Mouse (Mus musculus): ENCODE results near the gene Csf2rb2.
"Not testable (repeated sequence)": the region's sequence is repeated elsewhere in the genome, so short reads cannot be mapped to it uniquely, and the experiment has no call there.

Gene Csf2rb2

DNA sequence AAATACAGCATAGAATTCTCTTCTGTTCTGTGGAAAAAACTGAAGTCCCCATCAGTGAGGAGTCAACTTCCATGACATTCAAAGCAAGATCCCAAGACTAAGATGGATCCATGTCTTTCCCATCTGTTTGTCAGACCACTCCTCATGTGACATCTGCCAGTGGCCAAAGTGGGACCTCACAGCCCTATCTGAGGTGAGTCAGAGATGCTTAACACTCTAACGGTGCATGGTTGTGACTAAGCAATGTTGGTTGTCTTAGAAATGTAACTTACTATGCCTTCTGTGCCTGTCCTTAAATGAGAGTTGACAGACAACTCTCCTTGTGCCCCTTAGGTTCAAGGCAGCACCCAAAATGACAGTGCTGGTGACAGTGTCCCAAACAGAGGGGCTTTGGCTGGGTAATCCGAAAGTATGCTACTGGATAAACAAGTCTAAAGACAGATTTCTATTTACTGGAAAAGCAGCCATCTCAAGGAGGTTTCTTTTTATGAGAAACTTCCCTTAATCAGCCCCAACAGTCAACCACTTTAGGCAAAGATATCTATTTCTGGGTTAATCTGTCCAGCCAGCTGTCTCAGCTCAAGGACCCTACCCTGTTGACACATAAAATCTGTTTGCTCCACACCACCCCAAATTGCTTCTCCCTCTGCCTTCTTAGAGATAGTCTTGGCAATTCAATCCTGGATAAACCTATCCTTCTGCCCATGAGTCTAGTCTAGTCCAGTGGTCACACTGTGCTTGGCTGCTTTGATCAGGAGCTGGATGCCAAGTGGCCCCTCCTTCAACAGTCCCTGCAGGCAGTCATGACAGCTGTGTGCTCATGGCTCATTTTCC lies 13.0 kb upstream of the Csf2rb2 start:
- DNase-seq (ENCODE audit: low spot score): not testable (repeated sequence)

DNA sequence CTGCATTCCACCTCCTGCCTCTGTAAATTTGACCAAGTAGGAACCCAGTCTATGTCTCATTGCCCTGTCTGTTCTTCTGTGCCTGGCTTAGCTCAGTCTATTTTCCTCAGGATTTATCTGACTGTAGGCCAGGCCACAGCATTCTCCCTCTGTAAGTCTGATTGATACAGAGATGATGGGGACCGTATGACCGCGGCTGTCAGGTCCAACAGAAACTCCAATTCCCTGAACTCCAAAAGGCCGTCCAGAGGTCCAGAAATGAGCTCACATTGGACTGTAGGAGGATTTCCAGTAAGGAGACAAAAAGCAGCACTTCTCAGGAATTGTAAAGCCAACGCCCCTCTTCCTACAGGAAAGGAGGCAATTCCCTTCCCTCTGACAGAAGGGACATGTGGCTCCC lies 8.1 kb upstream of the Csf2rb2 start:
- not testable (repeated sequence) for DNase-seq (ENCODE audit: low spot score)

DNA sequence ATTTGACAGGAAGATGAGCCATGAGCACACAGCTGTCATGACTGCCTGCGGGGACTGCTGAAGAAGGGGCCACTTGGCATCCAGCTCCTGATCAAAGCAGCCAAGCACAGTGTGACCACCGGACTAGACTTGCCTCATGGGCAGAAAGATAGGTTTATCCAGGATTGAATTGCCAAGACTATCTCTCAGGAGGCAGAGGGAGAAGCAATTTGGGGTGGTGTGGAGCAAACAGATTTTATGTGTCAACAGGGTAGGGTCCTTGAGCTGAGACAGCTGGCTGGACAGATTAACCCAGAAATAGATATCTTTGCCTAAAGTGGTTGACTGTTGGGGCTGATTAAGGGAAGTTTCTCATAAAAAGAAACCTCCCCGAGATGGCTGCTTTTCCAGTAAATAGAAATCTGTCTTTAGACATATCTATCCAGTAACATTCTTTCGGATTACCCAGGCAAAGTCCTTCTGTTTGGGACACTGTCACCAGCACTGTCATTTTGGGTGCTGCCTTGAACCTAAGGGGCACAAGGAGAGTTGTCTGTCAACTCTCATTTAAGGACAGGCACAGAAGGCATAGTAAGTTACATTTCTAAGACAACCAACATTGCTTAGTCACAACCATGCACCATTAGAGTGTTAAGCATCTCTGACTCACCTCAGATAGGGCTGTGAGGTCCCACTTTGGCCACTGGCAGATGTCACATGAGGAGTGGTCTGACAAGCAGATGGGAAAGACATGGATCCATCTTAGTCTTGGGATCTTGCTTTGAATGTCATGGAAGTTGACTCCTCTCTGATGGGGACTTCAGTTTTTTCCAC lies 7.1 kb upstream of the Csf2rb2 start:
- not testable (repeated sequence) for DNase-seq (ENCODE audit: low spot score)

DNA sequence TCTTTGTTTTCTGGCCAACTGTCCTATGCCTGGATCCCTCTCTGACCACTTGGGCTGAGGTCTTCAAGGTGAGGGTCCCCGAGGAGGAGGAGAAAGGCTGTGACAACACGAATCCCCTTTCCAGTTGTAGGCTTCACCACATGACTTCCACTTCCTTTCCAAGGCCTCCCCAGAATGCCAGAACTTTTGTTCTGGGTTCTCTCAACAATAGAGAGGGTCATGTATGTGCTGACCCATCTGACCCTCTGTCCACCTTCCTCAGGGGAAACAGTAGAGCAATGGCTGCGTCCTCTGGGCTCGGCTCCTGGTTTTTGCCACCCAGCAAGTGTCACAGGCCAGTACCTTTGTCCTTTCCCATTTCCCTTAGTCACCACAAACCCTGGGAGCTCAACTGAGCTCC lies 5.5 kb upstream of the Csf2rb2 start:
- no peak for DNase-seq (ENCODE audit: low spot score)

DNA sequence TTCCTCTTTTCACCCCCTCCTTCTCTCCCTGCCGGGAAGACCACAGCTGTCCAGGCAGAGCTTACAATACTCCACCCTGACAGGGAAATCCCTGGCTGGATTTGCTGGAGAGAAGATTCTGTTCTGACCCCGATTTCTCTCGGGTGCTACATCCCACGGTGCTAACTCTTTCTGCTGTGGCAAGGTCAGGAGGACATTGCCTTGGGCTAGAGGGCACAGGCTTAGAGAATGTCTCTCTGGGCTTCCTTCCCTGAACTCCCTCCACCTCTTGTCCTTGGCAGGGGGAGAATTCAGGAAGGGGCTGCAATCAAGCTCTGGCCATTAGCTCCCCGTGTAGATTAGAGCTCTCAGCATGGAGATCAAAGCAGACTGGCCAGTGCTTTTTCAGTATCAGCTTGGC lies 4.3 kb upstream of the Csf2rb2 start:
- no peak for DNase-seq (ENCODE audit: low spot score)

DNA sequence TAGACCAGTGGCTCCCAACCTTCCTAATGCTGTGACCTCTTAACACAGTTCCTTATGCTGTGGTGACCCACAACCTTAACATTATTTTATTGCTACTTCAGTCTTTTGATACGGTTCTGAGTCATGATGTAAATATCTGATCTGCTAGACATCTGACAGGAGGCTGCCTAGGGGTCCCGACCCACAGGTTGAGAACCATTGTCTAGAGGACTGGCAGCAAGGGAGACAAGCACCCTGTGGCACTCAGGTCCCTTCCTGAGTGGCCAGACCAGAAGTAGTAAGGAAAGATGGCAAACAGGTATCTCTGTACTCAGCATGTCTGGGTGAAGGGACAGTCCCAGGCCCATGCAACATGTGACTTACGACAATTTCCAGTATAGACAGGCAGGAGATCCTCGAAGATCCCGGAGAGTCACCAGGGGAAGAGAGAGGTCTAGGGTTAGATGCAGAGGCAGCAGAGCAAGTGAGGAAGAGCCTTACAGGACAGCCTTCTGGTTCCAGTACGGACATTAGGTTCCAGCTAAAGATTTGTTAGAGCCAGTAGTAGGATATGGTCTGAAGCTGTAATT lies 1.8 kb downstream of the Csf2rb2 start:
- DNase-seq (ENCODE audit: low spot score): no peak

DNA sequence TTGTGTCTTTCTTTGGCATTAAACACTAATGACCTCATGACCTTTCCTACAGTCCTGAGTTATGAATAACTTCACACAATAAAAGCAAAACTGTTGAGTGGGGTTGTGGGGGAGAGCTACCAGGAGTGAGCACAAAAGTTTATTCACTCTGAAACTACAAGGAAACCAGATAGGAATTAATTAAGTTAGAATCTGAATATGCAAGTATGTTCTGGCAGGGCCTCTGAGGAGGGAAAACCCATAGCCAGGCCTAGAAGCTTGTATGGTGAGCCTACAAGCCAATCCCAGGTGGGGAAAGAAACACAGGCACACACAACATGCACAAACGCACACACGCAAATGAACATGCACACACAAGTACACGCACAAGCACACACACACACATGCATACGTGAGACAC lies 2.8 kb downstream of the Csf2rb2 start:
- no peak for DNase-seq (ENCODE audit: low spot score)

DNA sequence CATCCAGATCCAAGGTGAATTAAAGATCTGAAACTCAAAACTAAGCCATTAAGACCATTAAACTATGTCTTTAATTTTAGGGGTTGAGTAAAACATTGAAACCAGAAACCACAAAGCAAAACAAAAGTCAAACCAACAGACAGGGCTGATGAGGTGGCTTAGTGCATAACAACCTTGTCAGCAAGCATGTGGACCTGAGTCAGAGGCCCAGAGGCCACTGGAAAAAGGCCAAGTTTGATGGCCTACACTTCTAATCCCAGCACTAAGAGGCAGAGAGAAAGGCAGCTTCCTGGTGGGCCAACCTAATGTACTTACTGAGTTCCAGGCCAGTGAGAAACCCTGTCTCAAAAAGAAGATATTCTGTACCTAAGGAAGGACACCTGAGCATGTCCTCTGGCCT lies 4.7 kb downstream of the Csf2rb2 start:
- no peak for DNase-seq (ENCODE audit: low spot score)

DNA sequence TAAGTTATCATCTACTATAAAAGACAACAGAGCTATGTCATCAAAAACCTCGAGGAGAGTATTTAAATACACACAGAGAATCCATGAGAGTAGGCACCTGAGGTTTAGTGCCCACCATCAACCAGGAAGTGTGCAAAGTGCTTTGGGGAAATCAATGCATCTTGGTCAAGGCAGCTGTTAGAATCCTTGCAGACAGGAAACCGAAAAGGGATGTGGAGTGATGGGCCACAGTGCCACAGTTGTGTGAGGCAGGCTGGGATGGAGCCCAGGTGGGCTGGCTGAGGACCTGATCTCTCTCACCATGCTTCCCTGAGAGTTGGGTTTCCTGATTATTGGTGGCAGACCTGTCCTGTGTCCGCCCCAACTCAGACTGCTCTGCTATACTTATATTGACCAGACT lies 5.9 kb downstream of the Csf2rb2 start:
- no peak for DNase-seq (ENCODE audit: low spot score)

DNA sequence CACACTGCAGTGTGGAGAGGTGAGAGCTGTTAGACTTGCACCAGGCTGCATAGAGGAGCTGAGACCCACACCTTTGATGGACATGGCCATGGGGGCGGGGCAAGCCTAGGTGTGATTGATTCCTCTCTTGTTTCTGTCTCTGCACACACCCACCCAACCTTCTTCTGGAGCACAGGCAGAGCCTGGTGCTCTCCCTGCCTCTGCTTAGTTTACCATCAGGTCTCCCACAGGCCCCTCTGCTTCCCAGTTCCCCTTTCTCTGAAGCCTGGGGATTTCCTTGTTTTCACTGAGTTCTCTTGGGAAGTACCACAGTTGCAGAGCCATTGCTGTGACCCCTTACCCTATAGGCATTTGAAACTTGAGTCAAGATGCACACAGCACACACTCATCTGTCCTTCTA lies 7.0 kb downstream of the Csf2rb2 start:
- no peak for DNase-seq (ENCODE audit: low spot score)

DNA sequence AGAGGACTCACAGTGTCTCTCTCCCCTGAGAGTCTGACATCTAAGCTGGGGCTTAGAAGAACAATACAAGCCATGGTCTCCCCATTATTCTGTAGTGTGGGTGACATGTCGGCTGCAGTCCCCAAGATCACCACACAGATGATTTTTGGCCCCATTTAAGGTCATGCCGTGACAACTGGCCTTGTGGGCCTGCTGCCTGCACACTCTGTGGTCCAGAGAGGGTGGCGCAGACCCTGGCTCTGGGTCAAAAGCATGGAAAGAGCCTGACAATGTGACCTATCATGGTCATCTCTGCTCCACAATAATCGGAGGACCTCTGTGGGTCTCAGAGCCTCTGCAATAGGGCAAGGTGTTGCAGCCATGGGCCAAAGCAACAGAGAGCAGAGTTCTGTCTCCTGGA lies 11.8 kb downstream of the Csf2rb2 start:
- DNase-seq (ENCODE audit: low spot score): no peak

DNA sequence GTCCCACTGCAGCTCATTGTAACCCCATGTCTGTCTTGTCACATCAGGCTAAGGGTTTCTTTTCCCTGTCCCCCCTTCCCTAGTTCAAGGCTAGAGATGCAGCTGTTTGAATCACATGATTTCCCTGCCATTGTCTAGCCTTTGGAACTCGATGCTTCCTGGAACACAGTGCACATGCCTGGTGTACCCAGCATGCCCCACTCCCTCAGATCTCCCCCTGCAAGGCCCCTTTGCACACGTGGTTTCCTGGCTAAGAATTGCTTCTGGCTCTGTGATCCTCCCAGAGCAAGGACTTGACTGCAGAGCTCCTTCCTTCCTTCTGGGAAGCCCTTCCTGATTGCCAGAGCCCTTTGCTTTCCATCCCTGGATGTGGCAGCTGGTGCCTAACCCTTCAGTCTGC lies 12.3 kb downstream of the Csf2rb2 start:
- DNase-seq (ENCODE audit: low spot score): not testable (repeated sequence)

DNA sequence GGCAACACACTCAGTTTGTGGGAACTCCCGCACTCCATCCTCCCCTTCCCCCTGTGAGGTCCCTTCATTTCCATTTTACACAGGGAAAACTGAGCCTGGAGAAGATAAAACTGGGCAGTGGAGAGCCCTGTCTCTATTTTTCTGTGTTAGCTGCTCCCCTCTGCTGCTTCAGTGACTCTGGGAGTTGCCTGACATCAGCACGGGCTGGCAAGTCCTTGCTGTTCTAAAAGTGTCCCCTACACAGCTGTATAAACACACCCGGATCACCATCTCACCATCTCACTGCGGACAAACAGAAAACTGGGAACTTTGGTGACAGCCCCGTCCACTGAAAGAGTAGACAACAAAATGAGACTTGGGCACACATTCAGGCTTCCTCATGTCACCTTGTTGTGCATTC lies 15.7 kb downstream of the Csf2rb2 start:
- not testable (repeated sequence) for DNase-seq (ENCODE audit: low spot score)

DNA sequence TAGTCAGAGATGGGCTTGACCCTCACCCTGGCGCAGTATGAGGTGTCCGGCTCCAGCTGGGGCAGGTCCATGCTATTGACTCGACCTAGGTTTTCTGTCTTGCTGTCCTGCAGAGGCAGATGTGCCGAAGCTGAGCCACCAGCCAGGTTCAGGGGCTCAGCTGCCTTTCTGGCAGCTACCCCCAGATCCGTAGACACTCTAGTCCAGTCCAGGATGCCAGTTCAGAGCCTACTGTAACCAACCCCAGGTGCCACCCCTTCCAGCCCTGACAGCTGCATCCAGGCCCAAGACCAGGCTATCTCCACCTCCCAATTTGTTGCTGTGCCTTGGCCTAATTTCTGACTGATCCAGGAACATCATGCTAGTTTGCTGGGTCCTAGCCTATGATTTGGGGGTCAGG lies 17.6 kb downstream of the Csf2rb2 start:
- no peak for DNase-seq (ENCODE audit: low spot score)

DNA sequence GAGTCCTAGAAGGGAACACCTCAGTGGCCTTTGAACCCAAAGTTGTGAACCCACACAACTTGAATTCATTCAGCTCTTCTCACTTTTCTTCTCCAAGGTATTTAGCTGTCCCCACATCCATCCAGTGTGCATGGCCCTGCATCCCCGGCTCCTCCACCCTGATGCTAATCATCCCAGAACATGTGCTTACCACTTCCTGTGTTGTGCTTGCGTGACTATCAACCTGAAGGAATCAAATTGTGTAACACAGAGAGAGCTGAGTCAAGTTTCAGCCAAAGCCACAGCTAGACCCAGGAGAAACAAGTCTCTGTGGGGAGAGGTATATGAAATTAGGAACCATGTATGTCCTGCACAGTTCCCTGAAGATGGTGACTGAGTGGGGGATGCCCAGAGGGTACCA lies 27.2 kb downstream of the Csf2rb2 start:
- DNase-seq (ENCODE audit: low spot score): no peak

DNA sequence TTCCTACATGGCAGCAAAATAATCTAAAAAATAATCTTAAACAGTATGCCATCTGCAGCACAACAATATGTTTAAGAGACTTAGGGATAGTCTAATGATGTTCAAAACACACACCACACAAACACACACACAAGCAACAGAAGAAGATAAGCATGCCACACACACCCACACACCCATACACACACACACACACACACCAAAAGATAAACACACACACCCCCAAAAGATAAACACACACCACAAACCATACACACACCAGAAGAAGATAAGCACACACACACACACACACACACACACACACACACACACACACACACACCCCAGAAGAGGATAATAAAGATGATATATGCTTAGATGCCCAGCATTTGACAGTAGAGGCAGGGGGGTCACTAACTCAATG lies 34.3 kb downstream of the Csf2rb2 start:
- no peak for DNase-seq (ENCODE audit: low spot score)

DNA sequence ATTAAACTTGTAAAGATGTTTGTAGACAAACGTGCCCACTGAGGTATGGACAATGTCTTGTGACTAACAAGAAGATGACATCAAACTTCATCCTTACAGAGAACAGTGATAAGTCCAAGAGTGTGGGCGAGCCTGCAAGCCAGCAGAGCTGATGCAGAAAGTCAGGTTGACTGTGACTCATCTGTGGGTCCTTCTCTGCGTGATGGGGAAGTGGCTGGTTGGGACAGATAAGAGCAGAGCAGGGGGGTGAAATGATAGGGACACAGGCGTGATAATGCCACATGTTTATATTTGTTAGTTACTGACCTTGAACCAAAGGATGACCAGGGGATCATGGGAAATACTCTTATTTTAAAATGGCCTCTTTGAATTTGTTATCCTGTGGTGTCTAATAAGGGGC lies 37.7 kb downstream of the Csf2rb2 start:
- DNase-seq (ENCODE audit: low spot score): no peak

DNA sequence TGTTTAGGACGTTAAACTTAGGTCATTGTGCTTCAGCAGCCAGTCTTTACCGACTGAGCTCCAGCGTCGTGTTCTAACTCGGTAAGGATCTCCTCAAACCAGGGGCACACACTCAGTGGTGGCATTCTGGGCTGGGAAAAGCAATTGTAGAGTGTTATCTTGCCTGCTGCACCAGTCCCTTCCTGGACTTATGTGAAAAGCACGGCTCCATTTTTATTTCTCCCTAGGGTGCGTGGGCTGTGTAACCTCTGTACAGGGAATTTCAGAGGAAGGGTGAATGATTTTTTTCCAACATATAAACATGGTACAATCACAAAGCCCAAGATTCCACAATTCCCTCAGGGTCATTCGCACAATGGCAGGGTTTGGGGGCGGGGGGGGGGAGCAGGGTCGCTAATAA lies 38.1 kb downstream of the Csf2rb2 start:
- no peak for DNase-seq (ENCODE audit: low spot score)

DNA sequence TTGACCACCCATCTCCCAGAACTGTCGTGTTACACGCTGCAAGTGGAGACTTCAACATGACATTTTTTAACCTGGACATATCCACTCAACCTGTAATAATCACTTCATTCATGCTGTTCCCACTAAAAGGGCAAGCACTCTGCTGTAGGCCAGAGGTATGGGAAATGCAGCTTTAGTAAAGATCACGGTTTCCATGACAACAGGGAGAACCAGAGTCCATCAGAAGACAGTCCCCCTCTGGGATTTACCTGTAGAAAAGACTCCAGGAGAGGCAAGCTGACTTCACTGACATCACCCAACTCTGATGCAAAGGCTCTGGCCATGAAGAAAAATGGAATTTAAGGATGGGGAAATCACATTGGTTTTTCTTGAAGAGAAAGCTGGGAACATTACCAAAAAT lies 42.2 kb downstream of the Csf2rb2 start:
- DNase-seq (ENCODE audit: low spot score): no peak

DNA sequence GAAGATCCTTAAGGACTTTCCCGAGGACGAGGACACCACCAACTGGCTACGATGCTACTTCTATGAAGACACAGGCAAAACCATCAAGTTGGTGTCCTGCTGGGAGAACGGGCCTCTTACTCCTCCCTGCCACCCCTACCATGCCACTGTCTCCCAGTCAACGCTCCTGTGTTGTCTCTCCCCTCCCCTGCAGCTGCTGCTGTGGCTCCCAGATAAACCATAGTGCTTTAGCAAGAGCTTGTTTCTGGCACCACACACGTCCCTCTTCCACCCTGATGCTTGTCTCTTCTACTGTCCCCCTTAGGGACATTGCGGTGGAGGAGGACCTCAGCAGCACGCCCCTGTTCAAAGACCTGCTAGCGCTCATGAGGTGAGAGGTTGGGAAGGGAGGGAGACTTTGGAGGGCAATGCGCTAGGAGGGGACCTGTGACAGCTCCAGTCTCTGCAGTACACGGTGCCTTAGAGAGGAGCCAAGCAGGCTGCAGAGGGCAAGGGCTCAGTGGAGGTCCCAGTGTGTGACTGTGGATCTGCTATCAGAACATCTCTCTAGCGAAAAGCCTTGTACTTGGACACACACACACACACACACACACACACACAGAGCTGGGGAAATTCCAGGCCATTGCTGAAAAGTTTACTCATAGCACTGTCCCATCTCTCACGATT lies 44.7 kb downstream of the Csf2rb2 start:
- DNase-seq (ENCODE audit: low spot score): no peak

DNA sequence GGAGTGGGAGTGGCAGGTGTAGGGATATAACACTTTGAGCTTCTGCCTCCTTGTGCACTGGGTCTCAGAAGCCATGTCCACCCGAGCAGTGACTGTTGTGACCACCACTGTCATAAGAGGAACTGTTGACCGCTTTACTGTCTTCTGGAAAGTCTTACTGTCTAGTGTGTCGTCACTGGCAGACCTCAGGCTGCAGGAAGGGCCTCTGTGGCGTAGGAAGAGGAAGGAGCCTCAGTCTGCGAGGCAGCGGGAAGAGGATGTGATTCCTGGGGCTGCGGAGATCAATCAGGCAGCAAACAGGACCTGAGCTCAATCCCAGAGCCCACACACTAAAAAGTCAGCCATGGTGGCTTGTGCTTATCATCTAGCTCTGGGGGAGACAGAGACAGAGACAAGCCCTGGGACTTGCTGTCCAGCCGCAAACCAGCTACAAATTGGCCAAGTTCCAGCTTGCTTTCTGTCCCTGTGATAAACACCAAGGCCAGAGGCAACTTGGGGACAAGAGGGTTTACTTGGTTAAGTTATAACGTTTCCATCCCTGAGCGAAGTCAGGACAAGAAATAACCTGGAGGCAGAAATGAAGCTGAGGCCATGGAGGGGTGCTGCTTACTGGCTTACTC lies 47.2 kb downstream of the Csf2rb2 start:
- peak; percentile 63 for DNase-seq (ENCODE audit: low spot score)
